Mouse (Mus musculus): ENCODE measurements around the gene H2-Ab1.
"Not testable (repeated sequence)": the region's sequence is repeated elsewhere in the genome, so short reads cannot be mapped to it uniquely, and the experiment has no call there.

Gene H2-Ab1

GRCm38 (mm10) chr17:34309225-34309624 lies 51.7 kb downstream of the H2-Ab1 start:
- DNase-seq (ENCODE audit: low spot score): no peak

DNA sequence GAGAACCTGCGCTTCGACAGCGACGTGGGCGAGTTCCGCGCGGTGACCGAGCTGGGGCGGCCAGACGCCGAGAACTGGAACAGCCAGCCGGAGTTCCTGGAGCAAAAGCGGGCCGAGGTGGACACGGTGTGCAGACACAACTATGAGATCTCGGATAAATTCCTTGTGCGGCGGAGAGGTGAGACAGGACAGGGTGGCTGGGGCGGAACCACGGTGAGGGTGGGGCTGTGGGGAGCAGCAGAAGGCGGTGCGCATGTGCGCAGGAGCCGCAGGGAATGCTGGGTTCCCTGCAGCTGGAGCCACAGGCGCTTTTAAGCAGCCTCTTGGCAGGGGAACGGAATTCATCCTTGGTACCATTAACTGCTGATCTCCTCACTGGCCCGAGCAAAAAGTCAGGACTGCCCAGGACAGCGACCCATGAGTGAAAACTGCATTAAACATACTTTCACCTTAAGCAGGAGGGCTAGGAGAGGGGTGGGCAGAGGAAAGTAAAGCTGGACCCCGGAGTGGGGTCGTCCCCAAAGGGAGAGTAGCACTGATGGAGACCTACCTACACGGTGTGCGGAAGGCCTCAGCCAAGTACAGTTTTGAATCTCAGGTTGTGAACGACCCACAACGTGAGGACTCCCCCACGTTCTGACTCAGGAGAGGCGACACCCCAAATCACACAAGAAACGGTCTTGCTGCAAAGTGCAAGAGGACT lies 52.3 kb downstream of the H2-Ab1 start:
- peak; percentile 70 for DNase-seq (ENCODE audit: low spot score)

- DNase-seq (ENCODE audit: low spot score): not testable (repeated sequence)
Measured at GRCm38 (mm10) chr17:34310526-34310925, 53.0 kb downstream of the H2-Ab1 start.

GRCm38 (mm10) chr17:34312185-34312584 lies 54.7 kb downstream of the H2-Ab1 start:
- no peak for DNase-seq (ENCODE audit: low spot score)

DNA sequence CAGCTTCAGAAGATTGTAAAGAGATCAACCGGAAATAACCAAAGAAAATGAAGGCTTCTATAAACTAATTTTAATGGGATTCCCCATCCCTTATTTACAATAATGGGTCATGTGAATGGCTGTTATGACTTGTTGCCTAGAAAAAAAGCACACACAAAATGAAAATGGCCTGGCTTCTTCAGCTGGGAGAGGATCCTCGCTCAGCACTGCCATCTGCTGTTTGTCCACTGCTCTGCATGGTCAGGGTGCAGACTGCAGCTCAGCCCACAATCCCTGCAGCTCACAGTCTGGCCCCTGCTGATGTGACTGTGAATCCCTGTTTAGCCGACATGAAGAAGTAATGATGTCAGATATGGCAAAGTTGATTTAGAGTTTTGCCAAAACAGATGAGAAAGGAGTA lies 55.9 kb downstream of the H2-Ab1 start:
- DNase-seq (ENCODE audit: low spot score): peak; percentile 85

GRCm38 (mm10) chr17:34314286-34314685 lies 56.8 kb downstream of the H2-Ab1 start:
- DNase-seq (ENCODE audit: low spot score): no peak

- no peak for DNase-seq (ENCODE audit: low spot score)
Measured at GRCm38 (mm10) chr17:34315512-34315911, 58.0 kb downstream of the H2-Ab1 start.

DNA sequence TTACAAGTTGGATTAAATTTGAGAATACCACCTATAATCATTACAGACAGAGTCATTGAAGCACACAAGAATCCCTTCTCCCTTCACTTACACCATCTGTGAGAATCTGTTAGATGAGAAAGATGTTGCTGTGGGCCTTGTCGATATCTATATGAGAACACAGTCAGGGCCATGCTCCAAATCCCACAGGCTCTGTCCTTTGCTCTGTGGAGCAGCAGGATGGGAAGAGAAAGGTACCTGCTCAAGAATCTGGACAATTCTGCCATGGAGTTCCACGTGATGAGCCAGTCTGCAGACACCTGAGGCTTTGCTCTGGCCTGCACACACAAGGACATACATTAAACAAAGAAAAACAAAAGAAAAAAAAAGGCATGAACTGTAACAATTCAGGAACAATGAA lies 59.2 kb downstream of the H2-Ab1 start:
- no peak for DNase-seq (ENCODE audit: low spot score)

DNA sequence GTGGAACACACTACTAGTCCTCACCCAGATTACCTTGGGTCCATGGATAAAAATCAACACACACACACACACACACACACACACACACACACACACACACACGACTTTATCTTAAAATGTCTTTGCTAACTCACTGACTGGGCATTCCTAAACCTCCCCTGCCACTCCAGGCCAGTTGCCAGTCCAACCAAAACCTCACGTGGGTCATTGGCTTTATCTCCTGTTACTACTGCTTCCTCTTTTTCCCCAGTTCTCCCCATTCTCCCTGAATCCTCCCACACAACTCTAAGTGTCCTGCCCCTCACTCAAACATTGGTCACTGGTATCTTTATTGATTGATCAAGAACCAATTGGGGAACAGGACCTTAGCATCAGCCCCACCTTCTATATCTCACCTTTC lies 59.8 kb downstream of the H2-Ab1 start:
- DNase-seq (ENCODE audit: low spot score): no peak
